Mouse (Mus musculus): ENCODE measurements around the gene Gm47791.

DNA sequence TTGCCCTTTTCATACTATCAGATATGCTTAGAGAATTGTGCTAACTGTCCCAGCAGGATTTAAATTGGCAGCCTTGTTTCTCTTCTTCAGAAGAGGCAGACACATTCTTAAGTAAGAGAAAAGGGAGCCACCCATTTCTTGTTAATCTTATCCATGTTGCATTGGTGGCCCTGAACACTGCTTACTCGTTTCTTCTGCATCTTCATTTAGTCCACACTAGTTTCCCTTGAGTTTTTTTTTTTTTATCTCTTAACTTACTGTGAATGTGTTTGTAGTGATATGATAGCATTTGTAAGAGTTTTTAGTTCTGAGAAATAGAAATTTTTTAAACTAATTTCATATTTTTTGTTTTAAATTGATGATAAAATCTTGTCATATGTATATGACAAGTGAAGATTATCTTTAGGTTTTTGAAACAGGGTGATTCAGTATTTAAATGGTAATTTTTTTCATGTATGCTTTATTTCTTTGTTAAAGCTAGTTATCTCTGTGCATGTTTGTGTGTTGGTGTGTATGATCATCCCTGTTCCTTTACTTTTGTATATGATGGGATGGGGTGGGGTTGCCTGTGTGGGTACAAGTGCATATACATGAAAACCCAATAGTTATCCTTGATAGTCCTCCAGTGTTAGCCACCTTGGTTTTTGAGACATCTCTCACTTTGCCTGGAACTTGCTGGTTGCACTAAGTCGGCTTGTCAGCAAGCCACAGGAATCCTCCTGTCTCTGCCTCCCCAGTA is 23.2 kb downstream of the Gm47791 start:
- TF ChIP-seq MAFK (IDR thresholded peaks at IDR 0.05; ENCODE audit: insufficient read depth, low read depth, low read length) (no peak), ZNF384 (IDR thresholded peaks at IDR 0.05; ENCODE audit: low read depth, low read length) (no peak), CHD2 (IDR thresholded peaks at IDR 0.05; ENCODE audit: low read depth, low read length) (no peak), HCFC1 (IDR thresholded peaks at IDR 0.05; ENCODE audit: borderline replicate concordance, insufficient read depth, low read length) (no peak)
